Mouse (Mus musculus) liver, embryonic 14.5 days (tissue): ENCODE data around the gene Lama5.

ENCODE experiments used
- CTCF ChIP-seq: IDR thresholded peaks from 2 replicates; pipeline ENCODE4 v1.5.1; 2016; ENCODE audit warnings: antibody characterized with exemption, low read depth, control low read depth
- EP300 ChIP-seq: IDR thresholded peaks from 2 replicates; pipeline ENCODE4 v1.6.1; 2016; ENCODE audit warnings: antibody characterized with exemption, low read depth

DNA sequence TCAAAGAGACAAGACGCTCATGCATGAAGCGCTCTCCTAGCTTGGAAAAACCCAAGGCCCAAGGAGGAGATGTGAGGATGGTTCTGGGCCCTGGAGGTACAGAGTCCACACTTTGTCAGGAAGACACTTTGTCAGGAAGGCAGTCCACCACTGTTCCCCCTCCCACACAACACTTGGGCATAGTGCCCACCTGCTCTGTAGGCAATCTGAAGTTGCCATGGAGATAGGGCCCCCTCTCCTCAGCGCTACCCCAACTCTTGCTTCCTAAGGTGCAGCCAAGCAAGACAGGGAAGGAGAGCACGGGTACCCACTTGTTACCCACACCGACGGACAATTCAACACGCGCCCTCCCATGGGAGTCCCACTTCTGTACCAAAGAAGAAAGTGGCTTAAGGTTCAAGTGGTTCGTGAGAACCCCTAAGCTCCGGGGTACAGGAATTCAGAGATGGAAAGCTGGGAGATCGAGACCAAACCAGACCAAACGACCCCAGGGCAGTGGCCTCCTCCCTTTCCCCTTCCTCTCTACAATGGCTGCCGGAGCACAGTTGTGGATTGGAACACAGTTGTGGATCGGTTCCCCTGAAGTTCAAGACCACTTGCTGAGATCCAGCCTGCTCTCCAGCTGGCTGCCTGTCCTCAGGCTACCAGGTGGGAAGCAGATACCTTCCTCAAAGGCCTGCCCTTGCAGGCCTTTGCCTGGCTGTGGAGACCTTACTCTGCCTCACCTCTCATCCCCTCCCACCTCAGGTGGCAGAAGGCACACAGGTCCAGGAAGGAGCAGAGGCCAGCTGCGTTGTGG, 6.3 kb downstream of the Lama5 start:
- TF ChIP-seq EP300: no peak
- TF ChIP-seq CTCF: no peak
